Mouse (Mus musculus) CD4-positive, CD25-positive, alpha-beta regulatory T cell, adult 2 months (primary cell): ENCODE data around the gene Cdhr2.

ENCODE experiments used
- DNase-seq: peaks from one replicate; pipeline ENCODE4 v3.0.0-alpha.2; 2012; ENCODE audit warnings: low read depth, low spot score

Cdhr2 gene

DNA sequence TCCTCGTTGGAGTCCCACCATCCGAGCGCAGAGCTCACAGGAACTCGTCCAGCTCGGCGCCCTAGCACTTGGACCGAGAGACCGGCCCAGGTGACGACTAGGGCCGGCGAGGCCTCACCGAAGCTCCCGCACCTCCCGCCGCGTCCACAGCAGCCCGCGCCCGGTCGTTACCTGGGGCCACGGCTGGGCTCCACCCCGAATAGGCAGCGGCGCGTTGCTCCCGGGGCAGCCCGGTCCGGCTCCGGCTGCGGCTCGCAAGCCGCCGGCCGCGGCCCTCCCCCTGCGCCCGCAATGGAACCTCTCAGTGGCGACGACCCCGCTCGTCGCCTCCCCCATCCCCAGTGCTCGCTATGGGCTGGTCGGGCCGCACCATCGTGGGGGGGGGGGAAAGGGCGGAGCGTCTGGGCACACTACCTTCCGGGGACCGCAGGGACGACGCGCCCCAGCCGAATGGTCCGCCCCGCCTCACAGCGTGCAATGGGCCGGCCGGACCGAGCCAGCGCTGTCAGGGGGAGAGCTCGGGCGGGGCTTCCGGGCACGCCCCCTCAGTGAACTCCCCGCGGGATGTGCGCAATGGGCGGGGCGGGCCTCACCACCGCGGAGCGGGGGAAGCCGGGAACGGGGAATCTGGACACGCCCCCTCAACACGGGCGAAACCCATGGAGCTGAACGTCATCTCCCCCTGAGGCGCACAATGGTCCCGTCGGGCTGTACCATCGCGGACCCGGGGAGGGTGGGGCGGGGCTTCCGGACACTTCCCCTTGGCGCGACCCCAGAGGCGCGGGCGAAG is 7.5 kb upstream of the Cdhr2 start, which contains the start of gene Rnf44:
Rnf44 (minus strand) TSS at position 350 of the 790 bp plus-strand sequence.
- DNase-seq: peak; percentile 100

DNA sequence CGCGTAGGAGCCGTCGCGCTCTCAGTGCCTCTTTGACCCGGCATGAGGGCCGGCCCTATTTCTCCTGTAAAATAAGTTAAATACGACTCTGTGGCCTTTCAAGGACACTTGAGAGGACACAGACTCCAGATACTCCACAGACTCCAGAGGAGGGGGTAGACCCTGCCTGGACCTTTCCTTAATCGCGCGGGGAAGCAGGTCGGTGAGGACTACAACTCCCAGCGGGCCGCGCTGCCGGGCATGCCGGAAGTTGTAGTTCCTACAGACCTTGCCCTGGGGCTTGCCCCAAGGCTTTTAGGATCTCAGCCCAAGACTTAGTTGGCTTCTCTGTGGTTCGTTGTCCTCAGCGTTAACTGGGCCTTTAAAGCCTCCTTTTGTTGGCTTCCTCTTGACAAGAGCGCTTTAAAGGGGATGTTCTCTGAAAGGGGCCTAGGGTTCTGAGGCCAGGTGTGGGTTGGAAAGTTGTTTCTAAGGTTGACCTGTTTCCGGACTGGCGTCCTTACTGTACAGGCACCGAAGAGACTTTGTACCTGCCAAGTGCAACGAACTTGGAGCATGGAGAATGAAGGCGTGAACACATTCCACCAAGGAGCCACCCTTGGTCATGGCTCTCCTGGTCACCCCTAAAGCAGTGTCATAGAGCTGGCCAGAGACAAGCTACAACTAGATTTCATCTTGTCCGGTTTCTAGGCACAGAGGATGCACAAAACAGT is 6.8 kb upstream of the Cdhr2 start:
- peak; percentile 91 for DNase-seq

DNA sequence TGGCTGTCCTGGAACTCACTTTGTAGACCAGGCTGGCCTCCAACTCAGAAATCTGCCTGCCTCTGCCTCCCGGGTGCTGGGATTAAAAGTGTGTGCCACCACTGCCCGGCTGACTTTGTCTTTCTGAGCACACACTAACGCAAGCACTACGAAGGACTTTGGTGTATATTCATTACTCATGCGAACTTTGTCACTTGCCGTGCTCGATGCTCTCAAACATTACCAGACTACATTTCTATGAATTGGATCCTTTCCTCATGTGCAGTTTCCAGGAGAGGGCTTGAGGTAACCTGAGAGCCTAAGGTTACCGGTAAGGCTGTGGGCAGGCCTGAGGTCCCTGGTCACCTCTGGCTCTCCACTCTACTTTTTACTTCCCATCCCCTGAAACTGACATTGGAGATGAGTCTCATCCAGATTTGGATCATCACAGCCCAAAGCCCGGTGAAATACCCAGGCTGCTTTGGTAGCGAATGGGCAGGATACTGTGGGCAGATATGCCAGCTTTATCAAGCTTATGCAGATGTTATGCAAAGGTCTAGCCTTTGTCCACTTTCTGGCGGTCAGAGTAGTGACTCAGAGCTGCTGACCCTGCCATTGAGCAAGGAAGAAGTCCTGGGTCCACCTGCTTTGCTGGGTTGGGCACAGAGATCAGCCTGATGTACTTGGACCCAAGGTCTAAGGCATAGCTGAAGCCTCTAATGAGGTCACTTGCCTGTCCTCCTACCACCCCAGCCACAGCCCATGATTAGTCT is 5.6 kb upstream of the Cdhr2 start:
- DNase-seq: no peak

GRCm38 (mm10) chr13:54702507-54702906 is 1.2 kb downstream of the Cdhr2 start:
- DNase-seq: no peak

DNA sequence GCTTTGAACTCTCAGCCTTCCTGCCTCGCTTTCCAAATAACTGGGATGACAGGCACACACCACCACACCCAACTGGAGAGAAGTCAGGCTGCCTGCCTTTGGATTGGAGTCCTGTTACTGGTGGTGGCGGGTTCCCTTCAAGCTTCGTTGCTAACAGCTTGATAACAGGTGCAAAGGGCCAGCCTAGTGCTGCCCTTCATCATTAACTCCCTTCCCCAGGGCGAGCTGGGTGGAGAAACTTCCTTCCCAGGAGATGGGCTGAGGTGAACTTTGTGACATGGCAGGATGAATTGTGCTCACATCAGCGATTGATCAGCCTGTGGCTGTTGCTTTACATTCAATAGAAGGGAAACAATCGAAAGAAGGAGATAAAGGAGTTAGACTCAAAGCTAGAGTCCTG is 3.6 kb downstream of the Cdhr2 start:
- DNase-seq: no peak

DNA sequence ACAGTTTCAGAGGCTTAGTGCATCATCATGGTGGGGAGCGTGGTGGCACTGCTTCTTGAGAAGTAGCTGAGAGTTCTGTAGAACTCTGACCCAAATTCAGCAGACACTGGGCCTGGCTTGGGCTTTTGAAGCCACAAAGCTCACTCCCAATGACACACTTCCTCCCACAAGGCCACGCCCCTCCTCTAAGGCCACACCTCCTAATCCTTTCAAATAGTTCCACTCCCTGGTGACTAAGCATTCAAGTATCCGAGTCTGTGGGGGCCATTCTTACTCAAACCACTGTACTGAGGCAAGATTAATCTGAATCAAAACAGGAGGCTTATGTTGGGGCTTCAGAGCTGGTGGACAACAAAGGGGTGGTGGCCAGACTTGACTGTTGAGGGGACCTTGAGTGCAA is 9.6 kb downstream of the Cdhr2 start:
- DNase-seq: no peak

GRCm38 (mm10) chr13:54714393-54714792 is 13.1 kb downstream of the Cdhr2 start:
- DNase-seq: peak; percentile 12

GRCm38 (mm10) chr13:54714996-54715395 is 13.7 kb downstream of the Cdhr2 start:
- DNase-seq: no peak

DNA sequence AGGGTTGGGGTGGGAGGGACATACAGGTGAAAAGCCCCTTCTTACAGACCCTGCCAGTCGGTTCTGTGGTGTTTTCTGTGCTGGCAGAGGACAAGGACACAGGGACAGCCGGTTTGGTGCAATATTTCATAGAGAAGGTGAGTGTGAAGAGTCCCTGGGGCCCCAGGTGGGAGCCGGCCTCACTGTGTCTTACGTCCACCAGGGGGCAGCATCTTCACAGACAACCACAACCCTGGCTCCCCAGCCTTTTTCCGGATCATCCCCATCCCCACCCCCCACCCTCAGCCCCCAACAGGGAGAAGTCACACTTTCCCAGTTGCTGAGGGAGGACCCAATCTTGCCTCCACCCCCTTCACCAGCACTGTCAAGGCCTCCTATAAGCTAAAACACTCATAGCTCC is 15.7 kb downstream of the Cdhr2 start:
- DNase-seq: peak; percentile 81

- DNase-seq: no peak
These were observed 21.9 kb downstream of the Cdhr2 start for GRCm38 (mm10) chr13:54723143-54723542.

- no peak for DNase-seq
These were observed 24.9 kb downstream of the Cdhr2 start for GRCm38 (mm10) chr13:54726131-54726530.

- DNase-seq: no peak
These were observed 35.7 kb downstream of the Cdhr2 start for GRCm38 (mm10) chr13:54736931-54737330.

GRCm38 (mm10) chr13:54737488-54738212 is 36.4 kb downstream of the Cdhr2 start:
- DNase-seq: no peak

- DNase-seq: no peak
These were observed 36.9 kb downstream of the Cdhr2 start for GRCm38 (mm10) chr13:54738213-54738601.

DNA sequence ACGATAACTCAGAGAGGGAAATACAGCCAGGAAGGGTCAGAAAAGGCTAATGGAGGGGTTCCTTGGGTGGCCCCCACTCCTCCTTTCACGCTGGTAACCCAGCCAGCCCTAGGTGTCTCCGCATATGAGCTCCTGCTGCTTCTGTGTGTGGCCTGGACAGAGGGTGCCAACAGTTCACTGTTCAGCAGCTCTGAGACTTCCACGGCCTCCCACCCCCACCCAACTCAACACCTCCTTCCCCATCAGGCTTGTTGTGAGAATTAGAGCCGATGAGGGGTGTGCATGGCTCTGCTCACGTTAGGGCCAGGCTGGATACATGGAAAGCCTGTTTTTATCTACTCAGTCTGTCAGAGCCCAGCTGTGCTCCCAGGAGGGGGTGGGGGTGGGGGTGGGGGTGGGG is 44.8 kb downstream of the Cdhr2 start:
- DNase-seq: no peak

- no peak for DNase-seq
These were observed 45.6 kb downstream of the Cdhr2 start for GRCm38 (mm10) chr13:54746896-54747295.

GRCm38 (mm10) chr13:54748190-54748589 is 46.9 kb downstream of the Cdhr2 start:
- DNase-seq: no peak

DNA sequence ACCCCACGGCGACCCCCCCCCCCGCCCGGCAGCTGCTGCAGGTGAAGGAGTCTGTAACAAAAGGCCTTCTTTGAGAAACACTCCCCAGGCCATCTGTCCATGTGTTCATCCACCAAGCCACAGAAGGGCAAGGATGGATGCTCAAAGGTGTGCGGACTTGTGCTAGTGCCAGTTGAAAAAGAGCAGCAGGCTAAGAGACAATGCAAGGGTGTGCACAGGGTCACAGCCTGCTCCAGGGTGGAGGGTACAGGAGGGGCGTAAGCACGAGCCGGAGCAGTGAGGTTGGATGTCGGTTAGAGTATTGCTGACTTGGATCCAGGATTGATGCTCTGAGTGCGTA is 47.4 kb downstream of the Cdhr2 start:
- no peak for DNase-seq

DNA sequence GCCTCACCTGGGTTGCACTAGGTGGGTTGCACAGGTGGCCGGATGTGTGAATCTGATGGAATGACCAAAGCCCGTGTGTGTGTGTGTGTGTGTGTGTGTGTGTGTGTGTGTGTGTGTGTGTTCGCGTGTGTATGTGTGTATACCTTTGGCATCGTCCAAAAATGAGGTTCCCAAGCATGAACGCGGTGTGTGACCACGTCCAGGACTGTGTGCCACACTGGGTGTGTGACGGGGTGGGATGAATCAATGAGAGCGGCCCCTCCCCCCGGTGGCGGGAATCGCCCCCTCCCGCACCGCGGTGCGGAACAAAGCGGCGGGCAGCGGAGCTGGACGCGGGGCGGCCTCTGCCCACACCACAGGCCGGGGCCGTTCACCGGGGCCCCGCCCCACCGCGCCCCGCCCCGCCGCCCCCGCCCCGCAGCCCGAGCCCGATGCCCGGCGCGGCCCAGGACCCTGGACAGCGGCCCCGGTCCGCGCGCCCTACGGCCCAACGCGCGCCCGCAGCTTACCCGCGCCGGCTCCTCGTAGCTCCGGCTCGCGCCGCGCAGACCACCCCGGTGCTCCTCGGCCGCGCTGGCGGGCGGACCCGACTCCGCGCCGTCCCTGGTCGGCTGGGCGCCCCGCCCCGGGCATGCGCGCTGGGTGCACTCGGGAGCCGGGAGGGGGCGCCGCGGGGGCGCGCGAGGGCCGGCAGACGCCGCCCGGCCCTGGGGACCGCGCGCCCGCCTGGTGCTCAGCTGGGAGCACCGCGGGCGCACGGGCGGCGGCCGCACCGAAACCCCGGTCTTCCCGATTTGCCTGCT is 48.0 kb downstream of the Cdhr2 start:
- DNase-seq: peak; percentile 11

DNA sequence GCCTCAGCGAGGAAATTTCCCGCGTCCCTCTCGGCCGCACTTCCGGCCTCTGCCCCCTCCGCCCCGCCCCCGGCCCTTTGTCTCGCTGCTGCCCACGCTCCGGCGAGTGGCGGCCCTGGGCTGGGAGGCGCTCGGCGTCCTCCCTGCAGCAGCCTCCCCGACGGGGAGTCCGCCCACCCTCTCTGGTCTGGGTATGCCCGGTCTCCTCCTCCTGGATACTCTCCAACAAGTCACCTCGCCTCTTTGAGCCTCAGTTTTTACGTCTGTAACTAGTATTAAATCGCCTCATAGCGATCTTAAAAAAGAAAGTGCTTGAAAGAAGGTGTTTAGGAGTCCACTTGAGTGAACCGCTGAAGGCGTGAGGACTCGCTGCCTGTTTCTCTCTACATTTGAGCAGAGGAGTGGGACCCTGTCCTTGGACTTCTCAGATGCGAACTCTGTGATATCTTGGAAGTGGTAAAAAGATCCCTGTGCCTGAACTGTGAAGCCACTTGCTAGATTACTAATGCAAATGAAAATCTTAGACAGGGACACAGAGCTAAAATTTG is 48.7 kb downstream of the Cdhr2 start, which contains the start of gene Gprin1:
Gprin1 (minus strand) TSS at position 11 of the 548 bp plus-strand sequence.
- no peak for DNase-seq

- peak; percentile 26 for DNase-seq
These were observed 49.4 kb downstream of the Cdhr2 start for GRCm38 (mm10) chr13:54750699-54751098.
